Mouse (Mus musculus) embryonic facial prominence, embryonic 15.5 days (tissue): ENCODE measurements around the gene Nlrc5. TPM values are rescaled to one million over a fixed set of nuclear protein-coding genes. Genes with fewer than 3 reads are reported as not detected.

Experiments
- ATAC-seq: fragments of 200-750 bp; cut with Nextera tagmentation; 2 replicates; pipeline ENCODE4 v1.8.0; 2017; ENCODE audit warnings: low read depth, moderate TSS enrichment; ENCODE audit not compliant: insufficient number of reproducible peaks, low FRiP score, low TSS enrichment
- H3K27ac ChIP-seq: fragments of 300-500 bp; sonication (generic); replicated peaks from 2 replicates; pipeline ENCODE4 v1.5.1; 2015; ENCODE audit warnings: mild to moderate bottlenecking, inconsistent platforms
- H3K27me3 ChIP-seq: fragments of 300-500 bp; sonication (generic); 2 replicates; pipeline ENCODE4 v1.6.1; 2015; ENCODE audit warnings: inconsistent platforms
- H3K36me3 ChIP-seq: fragments of 300-500 bp; sonication (generic); 2 replicates; pipeline ENCODE4 v1.6.1; 2015; ENCODE audit warnings: mild to moderate bottlenecking, inconsistent platforms
- H3K4me1 ChIP-seq: fragments of 300-500 bp; sonication (generic); 2 replicates; pipeline ENCODE4 v1.6.1; 2015; ENCODE audit warnings: inconsistent platforms
- H3K4me2 ChIP-seq: fragments of 300-500 bp; sonication (generic); replicated peaks from 2 replicates; pipeline ENCODE4 v1.6.1; 2015; ENCODE audit warnings: mild to moderate bottlenecking, inconsistent platforms
- H3K4me3 ChIP-seq: fragments of 300-500 bp; sonication (generic); replicated peaks from 2 replicates; pipeline ENCODE4 v1.5.1; 2015; ENCODE audit warnings: mild to moderate bottlenecking, inconsistent platforms
- H3K9ac ChIP-seq: fragments of 300-500 bp; sonication (generic); 2 replicates; pipeline ENCODE4 v1.6.1; 2015; ENCODE audit warnings: inconsistent platforms
- H3K9me3 ChIP-seq: fragments of 300-500 bp; sonication (generic); replicated peaks from 2 replicates; pipeline ENCODE4 v1.6.1; 2016; ENCODE audit warnings: inconsistent platforms
- WGBS: fragments of 180-500 bp; shearing (Covaris S2); methylation state at CpG from one replicate; pipeline ENCODE4 v1.1.7; 2015; 5-methylcytosine and 5-hydroxymethylcytosine counted together
- polyA plus RNA-seq: library from polyadenylated mRNA; unstranded; fragments of >200 nt; fragmentation: Nextera tagmentation; extraction: Ambion mirVana; gene quantifications from 2 replicates; pipeline ENCODE4 v1.2.1, GENCODE M21; 2015

The Nlrc5 gene
- polyA plus RNA-seq, 1 experiment from 2014 or later, result 0.40 TPM

DNA sequence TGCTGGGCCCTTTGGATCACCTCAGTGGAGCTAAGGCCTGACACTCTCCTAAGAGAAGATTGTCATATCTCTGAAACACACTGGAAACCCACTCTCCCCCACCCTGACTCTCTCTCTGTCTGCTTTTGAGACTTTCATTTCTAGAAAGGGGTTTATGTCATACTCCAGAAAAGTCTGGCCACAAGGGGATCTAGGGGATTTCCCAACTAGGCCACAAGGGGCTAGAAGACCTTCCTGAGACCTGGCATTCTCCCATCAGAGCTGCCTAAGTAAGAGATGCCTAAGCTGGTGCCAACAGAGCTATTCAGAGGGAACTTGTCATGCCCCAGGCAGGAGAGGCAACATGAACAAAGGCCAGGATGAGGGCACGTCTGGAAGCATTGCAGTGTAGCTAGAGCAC lies 59.1 kb downstream of the Nlrc5 start:
- ATAC-seq, result no peak
- no peaks in the 10 kb centered on the region for H3K36me3 ChIP-seq
- no peak overlapping the region for H3K4me3 ChIP-seq
- no peak overlapping the region for H3K27ac ChIP-seq
- H3K9ac ChIP-seq, result no peak overlapping the region
- H3K4me1 ChIP-seq, result peaks cover 12% of the 10 kb centered on the region; the same call in 1 of the 2 replicates
- 19% methylated on average over 1 of the region's 1 CpGs for WGBS
- H3K9me3 ChIP-seq, result no peaks in the 10 kb centered on the region
- no peak overlapping the region for H3K4me2 ChIP-seq
- no peaks in the 10 kb centered on the region for H3K27me3 ChIP-seq

DNA sequence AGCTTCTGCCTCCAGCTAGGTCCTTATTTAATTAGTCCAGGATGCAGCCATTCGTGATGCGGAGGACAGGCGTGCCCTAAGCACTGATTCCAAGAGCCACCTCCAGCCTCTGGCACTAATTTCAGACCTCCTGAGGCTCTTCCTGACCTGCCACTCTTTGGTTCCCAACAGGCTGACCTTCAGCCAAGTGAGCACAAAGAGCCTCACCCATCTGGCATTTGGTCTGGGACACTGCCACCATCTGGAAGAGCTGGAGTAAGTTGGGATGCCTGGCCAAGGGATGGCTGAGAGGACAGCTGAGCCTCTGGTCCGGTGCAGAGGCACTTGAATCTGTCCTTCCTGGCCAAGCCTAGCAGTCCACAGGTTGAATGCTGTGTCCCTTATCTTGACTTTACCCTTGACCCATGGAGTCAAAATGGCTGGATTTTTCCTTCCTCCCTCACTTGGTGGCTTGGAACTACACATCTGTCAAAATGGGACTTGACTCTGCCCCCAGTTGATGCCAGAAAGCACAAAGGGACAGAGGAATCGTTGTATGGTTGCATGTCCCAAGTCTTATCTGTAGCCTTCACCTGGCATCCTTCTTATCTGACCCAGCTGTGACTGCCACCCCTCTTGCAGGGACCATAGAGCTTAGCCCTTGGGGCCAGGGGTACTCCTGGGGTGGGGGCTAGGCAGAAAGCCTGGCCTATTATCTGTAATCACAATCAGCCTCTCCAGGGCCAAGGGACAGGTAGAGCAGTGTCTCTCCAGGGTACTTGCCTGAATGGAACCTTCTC lies 81.5 kb downstream of the Nlrc5 start:
- H3K4me1 ChIP-seq, result no peaks in the 10 kb centered on the region
- H3K9me3 ChIP-seq, result no peaks in the 10 kb centered on the region
- H3K27ac ChIP-seq, result no peak overlapping the region
- no peak overlapping the region for H3K9ac ChIP-seq
- H3K27me3 ChIP-seq, result 0 out of 2 replicates have a peak, but pooled peaks cover 3% of the 10 kb centered on the region
- 47% methylated on average over 5 of the region's 5 CpGs for WGBS
- ATAC-seq, result no peak
- H3K4me2 ChIP-seq, result no peak overlapping the region
- no peaks in the 10 kb centered on the region for H3K36me3 ChIP-seq
- H3K4me3 ChIP-seq, result no peak overlapping the region

DNA sequence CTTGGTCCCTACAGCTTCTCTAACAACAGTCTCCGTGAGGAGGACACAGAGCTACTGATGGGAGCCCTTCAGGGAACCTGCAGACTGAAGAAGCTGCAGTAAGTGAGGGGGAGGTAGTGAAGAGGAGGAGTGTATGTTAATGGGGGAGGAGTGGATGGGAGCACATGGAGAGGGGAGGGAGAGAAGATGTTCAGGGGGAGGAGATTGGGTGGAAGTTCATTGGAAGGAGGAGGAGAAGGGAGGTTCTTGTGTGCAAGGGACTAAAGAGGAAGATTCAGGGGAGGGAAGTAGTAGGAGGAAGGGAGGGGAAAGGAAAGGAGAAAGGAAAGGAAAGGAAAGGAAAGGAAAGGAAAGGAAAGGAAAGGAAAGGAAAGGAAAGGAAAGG lies 82.0 kb downstream of the Nlrc5 start:
- no peaks in the 10 kb centered on the region for H3K9me3 ChIP-seq
- H3K4me3 ChIP-seq, result no peak overlapping the region
- H3K4me1 ChIP-seq, result no peaks in the 10 kb centered on the region
- 0 out of 2 replicates have a peak, but pooled peaks cover 3% of the 10 kb centered on the region for H3K27me3 ChIP-seq
- no peaks in the 10 kb centered on the region for H3K36me3 ChIP-seq
- no peak overlapping the region for H3K27ac ChIP-seq
- 0 out of 2 replicates have a peak, but pooled peaks have one; percentile 6 for ATAC-seq
- WGBS, result 31% methylated on average over 1 of the region's 1 CpGs
- H3K9ac ChIP-seq, result no peak overlapping the region
- no peak overlapping the region for H3K4me2 ChIP-seq

DNA sequence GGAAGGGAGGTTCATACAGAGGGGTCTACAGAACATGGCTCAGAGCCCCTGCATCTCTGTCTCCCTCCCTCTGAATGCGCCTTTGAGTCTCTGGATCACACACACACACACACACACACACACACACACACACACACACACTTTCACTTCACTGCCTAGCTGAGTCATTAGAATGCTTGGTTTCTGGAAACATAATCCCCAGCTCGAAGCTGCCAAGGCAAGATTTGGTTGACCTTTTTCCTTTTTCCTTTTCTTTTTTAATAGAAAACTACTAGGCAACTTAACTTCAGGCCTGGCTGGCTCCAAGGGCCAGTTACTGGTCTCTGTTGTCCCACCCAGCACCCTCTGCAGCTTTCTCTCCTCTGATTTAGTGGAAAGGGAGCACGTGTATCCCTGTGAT lies 82.6 kb downstream of the Nlrc5 start:
- no peak for ATAC-seq
- 0 out of 2 replicates have a peak, but pooled peaks cover 3% of the 10 kb centered on the region for H3K27me3 ChIP-seq
- H3K27ac ChIP-seq, result no peak overlapping the region
- WGBS, result 45% methylated on average over 2 of the region's 3 CpGs
- H3K4me1 ChIP-seq, result no peaks in the 10 kb centered on the region
- H3K9me3 ChIP-seq, result no peaks in the 10 kb centered on the region
- no peak overlapping the region for H3K4me3 ChIP-seq
- H3K36me3 ChIP-seq, result no peaks in the 10 kb centered on the region
- no peak overlapping the region for H3K4me2 ChIP-seq
- H3K9ac ChIP-seq, result no peak overlapping the region

DNA sequence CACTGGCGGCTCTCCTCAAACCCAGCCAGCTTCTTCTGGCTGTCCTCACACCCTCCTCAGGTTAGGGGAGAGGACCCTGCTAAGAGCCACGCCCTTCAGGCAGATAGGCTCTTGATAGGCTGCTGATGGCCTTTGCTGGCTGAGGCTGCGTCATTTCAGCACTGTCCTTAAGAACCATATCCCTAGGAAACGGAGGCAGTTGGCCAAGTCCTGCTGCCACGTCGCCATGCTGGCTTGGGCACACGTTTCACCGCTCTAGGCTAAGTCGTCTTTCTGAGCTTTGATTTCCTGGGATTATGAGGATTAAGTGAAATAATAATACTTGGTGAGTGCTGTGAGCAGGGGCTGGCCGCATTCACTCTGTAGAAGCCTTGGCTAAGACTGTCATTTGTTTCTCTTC lies 84.2 kb downstream of the Nlrc5 start:
- no peak overlapping the region for H3K9ac ChIP-seq
- H3K9me3 ChIP-seq, result no peaks in the 10 kb centered on the region
- H3K36me3 ChIP-seq, result no peaks in the 10 kb centered on the region
- H3K27me3 ChIP-seq, result 0 out of 2 replicates have a peak, but pooled peaks cover 3% of the 10 kb centered on the region
- WGBS, result 66% methylated on average over 10 of the region's 10 CpGs
- H3K27ac ChIP-seq, result no peak overlapping the region
- no peaks in the 10 kb centered on the region for H3K4me1 ChIP-seq
- ATAC-seq, result no peak
- H3K4me3 ChIP-seq, result no peak overlapping the region
- H3K4me2 ChIP-seq, result no peak overlapping the region

DNA sequence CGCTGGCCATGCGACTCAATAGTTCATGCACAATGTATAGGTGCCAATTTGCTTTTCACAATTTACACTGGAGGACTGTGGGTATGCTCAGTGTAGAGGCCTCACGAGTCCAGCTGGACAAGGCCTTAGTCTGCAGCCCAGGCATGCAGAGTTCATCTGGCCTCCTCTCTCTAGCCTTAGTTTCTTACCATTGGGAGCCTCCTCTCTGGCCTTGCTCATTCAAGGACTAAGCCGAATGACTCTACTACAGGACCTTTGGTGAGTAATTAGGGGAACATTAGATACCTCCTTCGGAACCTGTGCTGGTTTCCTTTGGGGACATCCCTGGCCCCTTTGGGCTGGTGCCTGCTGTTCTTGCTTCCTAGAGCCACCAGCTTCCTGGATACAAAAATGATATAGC lies 84.9 kb downstream of the Nlrc5 start:
- Histone ChIP-seq H3K4me1 (no peaks in the 10 kb centered on the region), H3K27ac (no peak overlapping the region), H3K27me3 (0 out of 2 replicates have a peak, but pooled peaks cover 3% of the 10 kb centered on the region), H3K36me3 (no peaks in the 10 kb centered on the region), H3K4me3 (no peak overlapping the region), H3K4me2 (no peak overlapping the region), H3K9me3 (no peaks in the 10 kb centered on the region), H3K9ac (no peak overlapping the region)
- 87% methylated on average over 5 of the region's 5 CpGs for WGBS
- ATAC-seq, result no peak

DNA sequence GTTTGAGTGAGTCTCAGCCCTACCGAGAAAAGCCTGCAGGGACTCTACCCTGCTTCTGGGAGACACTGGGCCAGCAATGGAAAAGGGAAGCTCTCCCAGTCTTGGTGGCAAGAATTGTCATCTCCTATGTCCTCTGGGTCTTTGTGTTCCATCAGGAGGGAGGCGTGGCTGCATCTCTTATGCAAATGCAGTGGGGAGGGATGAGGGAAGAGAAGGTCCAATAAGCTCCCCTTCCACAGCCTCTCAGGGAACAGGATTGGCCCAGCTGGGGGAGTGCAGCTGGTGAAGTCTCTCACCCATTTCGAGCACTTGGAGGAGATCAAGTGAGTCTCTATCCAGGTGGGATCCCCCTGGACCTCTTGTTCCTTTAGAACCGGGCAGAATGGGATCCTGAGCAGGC lies 87.3 kb downstream of the Nlrc5 start:
- Histone ChIP-seq H3K27ac (no peak overlapping the region), H3K27me3 (0 out of 2 replicates have a peak, but pooled peaks cover 3% of the 10 kb centered on the region), H3K36me3 (no peaks in the 10 kb centered on the region), H3K9me3 (no peaks in the 10 kb centered on the region), H3K9ac (no peak overlapping the region), H3K4me2 (no peak overlapping the region), H3K4me1 (no peaks in the 10 kb centered on the region), H3K4me3 (no peak overlapping the region)
- ATAC-seq, result no peak
- 63% methylated on average over 4 of the region's 4 CpGs for WGBS

DNA sequence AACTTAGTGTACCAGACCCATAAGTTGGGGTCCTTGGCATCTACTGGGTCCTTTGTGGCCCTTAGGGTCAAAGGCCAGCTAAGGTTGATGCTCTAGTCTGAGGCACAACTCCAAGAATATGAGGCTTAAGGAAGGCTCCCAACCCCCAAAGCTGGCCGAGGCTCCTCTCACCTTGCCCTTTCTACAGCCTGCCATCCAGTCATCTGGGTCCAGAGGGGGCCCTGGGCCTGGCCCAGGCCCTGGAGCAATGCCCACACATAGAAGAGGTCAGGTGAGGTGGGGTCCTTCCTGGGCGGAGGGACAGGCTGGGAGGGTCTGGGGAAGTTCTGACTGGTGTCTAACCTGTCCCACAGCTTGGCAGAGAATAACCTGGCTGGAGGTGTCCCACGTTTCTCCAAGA lies 88.3 kb downstream of the Nlrc5 start:
- Histone ChIP-seq H3K9ac (no peak overlapping the region), H3K4me1 (no peaks in the 10 kb centered on the region), H3K27ac (no peak overlapping the region), H3K4me2 (no peak overlapping the region), H3K9me3 (no peaks in the 10 kb centered on the region), H3K36me3 (no peaks in the 10 kb centered on the region), H3K4me3 (no peak overlapping the region), H3K27me3 (0 out of 2 replicates have a peak, but pooled peaks cover 3% of the 10 kb centered on the region)
- ATAC-seq, result no peak
- WGBS, result 69% methylated on average over 3 of the region's 3 CpGs

DNA sequence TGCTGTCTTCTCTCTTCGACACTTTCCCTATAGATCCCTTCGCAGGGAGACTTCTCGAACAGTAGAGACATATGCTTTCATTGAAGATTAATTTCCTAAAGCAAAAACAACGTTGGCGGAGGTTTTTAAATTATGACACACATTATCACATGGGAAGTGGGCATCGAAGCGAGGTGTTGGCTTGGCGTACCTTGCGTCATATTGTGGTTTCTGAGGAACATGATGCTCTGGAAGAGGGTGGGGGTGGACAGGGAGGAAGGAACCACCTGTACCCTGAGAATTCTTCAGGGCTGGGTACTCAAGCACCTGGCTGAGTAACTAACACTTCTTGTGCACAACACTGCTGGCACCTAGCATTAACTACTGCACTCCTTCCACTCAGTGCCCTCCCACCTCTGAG lies 90.4 kb downstream of the Nlrc5 start:
- Histone ChIP-seq H3K4me1 (no peaks in the 10 kb centered on the region), H3K9me3 (no peaks in the 10 kb centered on the region), H3K27me3 (no peaks in the 10 kb centered on the region), H3K27ac (no peak overlapping the region), H3K36me3 (no peaks in the 10 kb centered on the region), H3K4me3 (no peak overlapping the region), H3K4me2 (no peak overlapping the region), H3K9ac (no peak overlapping the region)
- no peak for ATAC-seq
- 82% methylated on average over 9 of the region's 9 CpGs for whole genome bisulfite sequencing

DNA sequence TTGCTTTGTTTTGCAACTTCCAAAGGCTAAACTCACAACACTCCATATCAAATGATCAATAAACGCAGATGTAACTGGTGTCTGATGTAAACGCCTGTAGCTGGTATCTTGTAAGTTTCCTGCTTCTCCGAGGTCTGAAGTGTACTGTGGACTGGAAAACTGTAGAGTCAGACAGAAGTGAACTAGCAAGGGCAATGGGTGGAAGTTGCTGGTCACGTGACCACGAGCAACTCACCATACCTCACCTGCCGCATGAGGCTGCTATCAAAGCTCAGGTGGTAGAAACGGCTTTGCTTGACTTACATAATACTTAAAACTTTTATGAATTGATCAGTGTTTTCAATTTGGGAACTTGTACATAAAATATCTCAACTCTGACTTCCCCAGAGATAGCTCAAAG lies 93.0 kb downstream of the Nlrc5 start:
- Histone ChIP-seq H3K36me3 (no peaks in the 10 kb centered on the region), H3K4me1 (peaks cover 6% of the 10 kb centered on the region), H3K4me2 (no peak overlapping the region), H3K27ac (no peak overlapping the region), H3K9me3 (no peaks in the 10 kb centered on the region), H3K27me3 (no peaks in the 10 kb centered on the region), H3K9ac (no peak overlapping the region), H3K4me3 (no peak overlapping the region)
- 80% methylated on average over 7 of the region's 7 CpGs for WGBS
- ATAC-seq, result no peak

DNA sequence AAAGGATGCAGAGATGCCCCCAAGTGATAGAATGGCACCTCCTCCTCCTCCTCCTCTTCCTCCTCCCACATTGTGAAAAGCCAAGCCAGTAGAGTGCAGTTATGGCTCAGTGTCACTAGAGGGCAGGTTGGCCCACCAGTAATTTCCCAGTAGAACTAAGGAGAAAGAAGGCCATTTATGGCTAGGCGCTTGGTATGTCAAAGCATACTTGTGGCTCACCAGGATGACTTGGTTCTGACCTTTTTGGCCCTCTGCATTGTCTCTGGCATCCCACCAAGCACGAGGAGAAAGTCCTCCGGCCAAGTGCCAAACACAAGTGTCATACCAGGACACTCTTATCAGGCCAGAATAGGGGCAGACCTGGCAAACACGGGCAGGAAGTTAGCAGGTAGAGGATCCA lies 94.1 kb downstream of the Nlrc5 start:
- no peak overlapping the region for H3K27ac ChIP-seq
- ATAC-seq, result no peak
- no peaks in the 10 kb centered on the region for H3K36me3 ChIP-seq
- H3K9me3 ChIP-seq, result no peaks in the 10 kb centered on the region
- H3K27me3 ChIP-seq, result peaks cover under 1% of the 10 kb centered on the region; the same call in 1 of the 2 replicates
- 48% methylated on average over 4 of the region's 4 CpGs for WGBS
- H3K4me2 ChIP-seq, result no peak overlapping the region
- peaks cover 13% of the 10 kb centered on the region for H3K4me1 ChIP-seq
- no peak overlapping the region for H3K4me3 ChIP-seq
- H3K9ac ChIP-seq, result no peak overlapping the region

DNA sequence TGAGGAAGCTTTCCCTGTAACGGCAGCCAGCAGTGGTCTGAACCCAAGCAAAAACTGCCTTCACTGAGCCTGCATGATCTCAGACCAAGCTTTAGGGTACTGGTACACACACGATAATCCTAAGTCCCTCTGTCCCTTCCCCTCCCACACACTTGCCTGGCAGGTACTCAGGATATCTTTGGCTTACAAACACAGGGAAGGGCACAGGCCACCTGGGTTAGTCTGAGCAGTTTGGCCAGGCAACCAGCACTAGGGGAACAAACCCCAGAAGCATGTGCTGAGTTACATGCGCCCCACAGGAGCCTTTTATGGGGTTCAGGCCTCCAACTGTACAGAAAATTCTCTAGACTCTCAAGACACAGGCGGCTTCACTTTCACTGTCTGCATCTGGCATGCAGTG lies 95.7 kb downstream of the Nlrc5 start:
- Histone ChIP-seq H3K9ac (no peak overlapping the region), H3K27ac (no peak overlapping the region), H3K4me2 (no peak overlapping the region), H3K36me3 (no peaks in the 10 kb centered on the region), H3K9me3 (no peaks in the 10 kb centered on the region), H3K4me3 (no peak overlapping the region), H3K4me1 (peaks cover 23% of the 10 kb centered on the region), H3K27me3 (peaks cover 14% of the 10 kb centered on the region)
- no peak for ATAC-seq
- WGBS, result 60% methylated on average over 4 of the region's 4 CpGs
